Mouse (Mus musculus): ENCODE data around the gene Tbc1d1.

The Tbc1d1 gene

DNA sequence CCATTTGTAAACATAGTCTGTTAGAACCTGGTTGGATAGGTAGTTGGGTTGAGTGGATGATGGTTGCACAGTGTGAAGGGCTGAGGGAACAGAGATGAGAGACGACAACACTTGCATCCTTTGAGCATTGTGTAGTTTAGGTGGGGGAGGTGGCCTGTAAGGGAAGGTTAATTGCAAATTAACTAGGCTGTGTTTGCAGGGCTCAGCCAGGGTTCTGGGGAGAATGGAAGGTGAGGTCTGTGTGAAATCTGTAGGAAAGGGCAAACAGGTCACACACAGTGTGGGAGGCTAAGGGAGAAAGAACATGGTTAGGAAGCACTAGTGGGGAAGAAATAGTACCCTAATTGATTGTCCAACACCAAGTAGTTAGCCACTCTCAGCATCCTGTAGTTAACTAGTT, 81.2 kb downstream of the Tbc1d1 start:
- DNase-seq (ENCODE audit: extremely low spot score, low spot score), result no peak

DNA sequence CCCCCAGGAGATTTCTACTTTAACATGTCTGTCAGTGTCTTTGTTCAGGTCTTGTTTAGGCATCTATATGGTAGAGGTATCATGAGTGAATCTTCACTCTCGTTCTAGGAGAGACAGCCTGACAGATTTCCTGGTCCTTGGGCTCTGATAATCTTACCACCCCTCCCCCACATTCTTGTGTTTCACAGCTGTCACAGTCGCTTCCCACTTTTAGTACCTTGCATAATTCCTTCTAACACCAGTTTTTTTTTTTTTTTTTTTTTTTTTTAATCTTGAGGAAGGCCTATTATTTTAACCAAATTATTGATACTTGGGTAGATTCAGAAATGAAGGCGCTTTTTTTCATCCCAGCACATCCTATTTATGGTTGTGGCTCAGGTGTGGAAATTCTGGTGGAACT, 81.6 kb downstream of the Tbc1d1 start:
- no peak for DNase-seq (ENCODE audit: extremely low spot score, low spot score)

DNA sequence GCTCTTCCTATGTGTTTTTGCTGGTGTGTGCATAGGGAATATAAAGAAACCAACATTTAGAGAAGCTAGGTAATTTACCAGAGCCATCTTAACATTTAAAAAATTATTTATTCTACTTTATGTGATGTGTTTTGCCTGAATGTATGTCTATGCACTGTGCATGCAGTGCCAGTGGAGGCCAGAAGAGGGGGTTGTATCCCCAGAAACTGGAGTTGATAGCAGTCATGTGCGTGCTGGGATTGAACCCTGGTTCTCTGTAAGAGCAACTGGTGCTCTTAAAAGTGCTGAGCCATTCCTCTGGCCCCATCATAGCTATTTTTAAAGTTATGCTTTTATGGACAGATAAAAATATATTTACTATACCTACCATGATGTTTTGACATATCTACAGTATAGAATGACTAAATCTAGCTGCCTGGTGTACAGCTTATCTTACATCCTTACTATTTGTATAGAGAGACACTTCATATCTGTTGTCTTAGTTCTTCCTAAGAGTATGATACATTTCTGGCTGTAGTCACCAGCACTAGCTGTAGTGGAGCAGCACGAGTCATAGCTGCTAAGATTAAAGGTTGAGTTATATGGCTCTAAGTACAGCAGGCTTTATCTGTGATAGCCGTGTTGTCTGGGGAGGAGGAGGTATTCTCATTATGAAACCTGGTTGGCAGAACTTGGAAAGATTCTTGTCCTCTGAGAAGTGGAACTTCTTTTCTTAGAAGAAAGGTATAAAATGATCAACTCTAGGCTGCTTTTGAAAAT, 83.0 kb downstream of the Tbc1d1 start:
- DNase-seq (ENCODE audit: extremely low spot score, low spot score), result no peak

DNA sequence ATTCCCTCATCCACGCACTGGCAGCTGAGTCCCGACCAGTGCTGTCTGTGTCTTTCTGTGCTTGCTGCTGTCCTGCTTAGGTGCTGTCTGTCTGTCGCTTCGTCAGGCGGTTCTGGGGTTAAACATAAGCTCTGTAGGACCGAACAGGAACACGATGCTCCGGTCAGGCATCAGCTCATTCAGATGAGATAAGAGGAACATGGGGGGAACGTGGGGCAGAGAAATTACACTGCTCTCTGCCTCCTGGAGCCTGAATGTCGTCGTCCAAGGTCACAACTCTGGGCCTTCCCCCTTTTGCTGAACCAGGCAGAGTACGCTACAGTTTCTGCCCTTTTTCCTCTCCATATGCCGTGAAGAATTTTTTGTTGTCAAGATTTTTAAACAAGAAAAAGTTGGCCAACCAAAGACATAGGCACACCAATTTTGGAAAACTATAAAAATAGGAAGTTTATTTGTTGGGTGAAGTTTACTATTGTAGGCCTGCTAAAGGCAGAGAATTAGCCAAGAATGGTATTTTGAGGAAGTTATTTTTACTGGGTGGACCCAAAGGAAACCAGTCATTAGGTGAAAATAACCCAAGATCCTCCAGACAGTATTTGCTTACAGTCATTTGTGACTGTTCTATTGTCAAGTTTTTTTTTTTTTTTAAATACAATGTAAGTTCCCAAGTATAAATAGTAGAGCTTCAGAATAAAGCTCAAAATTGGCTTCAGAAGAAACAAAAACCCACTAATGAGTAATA, 85.0 kb downstream of the Tbc1d1 start:
- no peak for DNase-seq (ENCODE audit: extremely low spot score, low spot score)

DNA sequence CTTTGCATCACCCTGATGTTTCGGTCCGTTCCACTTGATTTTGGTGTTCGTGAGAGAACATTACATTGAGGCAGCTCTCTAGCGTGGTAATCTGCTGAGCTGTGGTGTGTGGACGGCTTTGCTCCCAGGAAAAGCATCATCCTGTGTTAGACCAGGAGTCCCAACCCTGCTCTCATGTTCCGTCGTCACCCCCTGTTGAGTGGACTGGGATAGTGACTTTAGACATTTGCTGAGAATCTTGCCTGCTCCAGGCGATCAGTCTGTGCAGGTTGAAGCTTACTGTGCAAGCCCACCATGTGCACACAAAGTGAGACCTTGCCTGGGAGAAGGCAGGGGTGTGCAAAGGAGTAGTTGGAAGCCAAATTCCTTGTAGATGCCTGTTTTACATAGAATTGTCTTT, 85.8 kb downstream of the Tbc1d1 start:
- DNase-seq (ENCODE audit: extremely low spot score, low spot score), result no peak

DNA sequence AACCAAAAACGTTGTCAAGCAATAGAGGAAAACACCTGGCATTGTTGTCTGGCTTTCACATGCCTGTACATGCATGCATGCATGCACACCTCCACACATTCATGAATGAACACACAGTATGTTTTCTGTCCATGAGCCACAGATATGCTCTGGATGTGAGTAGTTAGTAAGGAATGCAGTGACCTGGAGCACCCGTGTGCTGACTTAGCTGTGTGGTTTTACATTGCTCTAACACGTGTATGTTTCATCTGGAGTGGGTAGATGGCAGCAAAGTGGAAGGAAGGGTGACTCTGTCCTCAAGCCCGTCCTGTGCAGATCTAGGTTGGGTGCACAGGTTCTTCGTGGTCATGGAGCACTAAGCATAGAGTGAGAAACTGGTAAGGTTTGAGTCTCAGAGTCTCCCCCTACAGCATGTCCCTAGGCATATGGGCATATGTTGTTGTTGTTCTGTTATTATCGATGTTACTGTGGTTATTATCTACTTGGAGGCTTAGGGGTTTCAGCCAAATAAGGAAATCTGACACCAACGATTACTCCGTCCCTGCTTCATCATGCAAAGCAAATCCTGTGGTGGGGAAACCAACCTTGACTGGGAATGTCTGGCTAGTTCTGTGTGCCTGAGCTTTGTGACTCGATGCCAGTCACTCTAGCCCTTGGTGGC, 86.8 kb downstream of the Tbc1d1 start:
- no peak for DNase-seq (ENCODE audit: extremely low spot score, low spot score)

DNA sequence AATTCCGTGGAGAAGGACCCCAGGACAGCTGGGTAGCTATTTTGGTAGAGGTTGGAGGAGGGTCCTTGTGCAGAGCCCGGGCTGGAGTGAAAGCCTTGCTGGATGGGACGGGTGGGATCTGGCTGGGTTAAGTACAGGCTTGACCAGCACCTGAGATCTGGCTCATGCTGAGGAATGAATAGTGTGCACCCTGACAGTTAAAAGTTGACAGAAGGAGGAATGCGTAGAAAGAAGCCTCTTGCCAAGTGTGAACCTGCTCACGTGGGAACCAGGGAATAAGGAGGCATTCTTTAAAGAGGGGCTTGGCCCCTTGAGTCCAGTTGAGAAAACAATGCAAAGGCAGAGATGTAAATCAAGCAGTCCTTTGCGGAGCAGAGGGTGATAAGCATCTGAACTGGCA, 87.6 kb downstream of the Tbc1d1 start:
- no peak for DNase-seq (ENCODE audit: extremely low spot score, low spot score)

DNA sequence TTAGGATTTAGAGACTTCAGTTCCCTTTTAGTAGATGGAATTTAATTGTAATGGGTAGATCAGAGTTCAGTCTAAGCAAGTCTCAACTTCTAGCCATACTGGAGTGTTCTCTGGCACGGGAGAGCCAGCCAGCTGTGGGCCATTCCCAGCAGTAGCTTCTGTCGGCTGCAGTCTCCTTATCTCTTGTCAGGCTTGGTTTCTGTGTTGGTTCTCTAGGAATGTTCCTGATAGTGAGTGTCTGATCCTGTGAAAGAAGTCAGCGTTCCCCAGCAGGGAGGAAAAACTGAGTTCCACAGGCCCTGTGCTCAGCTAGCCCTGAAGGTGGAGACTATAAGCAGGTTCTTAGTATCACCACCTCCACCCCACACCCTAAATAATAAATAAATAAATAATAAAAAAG, 88.2 kb downstream of the Tbc1d1 start:
- no peak for DNase-seq (ENCODE audit: extremely low spot score, low spot score)

DNA sequence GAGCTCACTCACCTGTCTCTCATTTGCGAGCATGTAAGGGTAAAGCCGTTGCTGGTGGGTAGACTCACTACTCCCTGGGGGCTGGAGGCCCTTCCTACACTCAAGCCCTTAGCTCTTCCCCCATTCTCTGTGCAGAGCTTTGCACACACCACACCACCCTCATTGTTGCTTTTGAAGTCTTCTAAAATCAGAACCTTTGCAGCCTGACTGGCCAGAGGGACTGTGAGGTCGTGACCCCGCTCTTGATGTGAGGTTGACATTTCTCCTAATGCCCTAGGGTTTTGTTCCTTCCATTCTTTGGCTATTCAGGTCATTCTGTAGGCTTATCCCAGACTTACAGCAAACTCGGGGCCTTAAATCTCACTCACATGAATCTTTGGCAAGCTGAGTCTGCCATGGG, 88.6 kb downstream of the Tbc1d1 start:
- no peak for DNase-seq (ENCODE audit: extremely low spot score, low spot score)

DNA sequence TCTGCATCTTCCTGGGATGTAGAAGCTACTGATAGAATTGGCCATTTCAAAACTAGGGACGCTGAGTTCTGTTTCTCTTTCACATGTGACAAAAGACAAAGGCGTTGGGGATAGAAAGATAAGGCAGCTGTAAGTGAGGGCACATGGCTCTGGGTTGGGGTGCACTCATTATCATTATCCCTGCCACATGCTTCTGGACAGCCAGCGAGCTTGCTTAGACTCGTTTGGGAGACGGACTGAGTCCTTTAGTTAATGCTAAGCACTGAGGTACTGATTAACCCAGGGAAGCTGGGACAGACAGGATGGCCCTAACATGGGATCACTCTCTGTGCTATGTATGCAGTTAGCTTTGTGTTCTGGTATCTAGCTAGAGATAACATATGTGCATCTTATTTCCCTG, 95.3 kb downstream of the Tbc1d1 start:
- no peak for DNase-seq (ENCODE audit: extremely low spot score, low spot score)

DNA sequence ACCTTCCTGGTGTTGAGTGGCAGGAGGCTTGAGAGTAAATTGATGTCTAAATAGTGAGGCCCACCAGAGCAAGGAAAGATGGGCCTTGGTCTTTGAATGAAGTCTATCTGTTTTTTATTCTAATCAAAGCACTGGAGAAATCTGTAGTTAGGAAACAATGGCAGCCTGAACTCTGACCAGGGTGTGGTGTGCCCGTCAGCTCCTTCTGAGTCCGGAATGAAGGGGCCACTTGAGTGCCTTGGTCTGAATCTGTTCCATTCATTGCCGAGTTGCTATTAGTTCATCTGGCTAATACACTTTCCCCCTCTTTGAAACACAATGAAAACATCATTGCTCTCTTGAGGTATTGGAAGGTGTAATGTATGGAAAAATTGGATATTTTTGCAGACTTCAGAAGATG, 98.2 kb downstream of the Tbc1d1 start:
- no peak for DNase-seq (ENCODE audit: extremely low spot score, low spot score)

DNA sequence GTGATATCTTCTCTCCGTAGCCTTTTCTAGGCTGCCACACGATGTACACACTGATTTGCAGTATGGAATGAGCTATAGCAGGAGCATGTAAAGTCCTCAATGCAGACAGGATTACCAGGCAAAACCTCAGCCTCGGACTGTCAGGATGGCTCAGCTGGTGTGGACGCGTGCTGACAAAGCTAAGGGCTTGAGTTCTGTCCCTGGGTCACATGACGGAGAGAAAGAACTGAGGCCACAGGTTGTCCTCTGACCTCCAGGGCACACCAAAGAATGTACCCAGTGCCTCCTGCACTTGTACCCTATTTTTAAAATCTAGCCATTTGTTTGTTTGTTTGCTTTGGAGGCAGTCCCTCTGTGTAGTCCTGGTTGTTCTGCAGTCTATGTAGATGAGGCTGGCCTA, 98.9 kb downstream of the Tbc1d1 start:
- no peak for DNase-seq (ENCODE audit: extremely low spot score, low spot score)

DNA sequence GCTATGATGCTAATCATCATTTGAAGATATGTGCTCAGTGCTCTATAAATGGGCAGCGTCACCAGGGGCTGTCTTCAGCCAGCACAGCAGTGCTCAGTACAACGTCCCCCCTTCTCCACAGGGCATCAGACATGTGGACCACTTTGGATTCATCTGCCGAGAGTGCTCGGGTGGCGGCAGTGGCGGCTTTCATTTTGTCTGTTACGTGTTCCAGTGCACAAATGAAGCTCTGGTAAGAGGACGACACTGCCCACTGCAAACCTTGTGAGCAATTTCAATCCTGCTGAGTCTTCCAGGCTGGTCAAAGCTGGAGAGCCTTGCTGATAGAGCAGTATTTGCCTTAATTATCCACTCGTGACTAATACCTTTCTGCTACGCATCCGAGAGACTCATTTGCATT, 107.2 kb downstream of the Tbc1d1 start:
- DNase-seq (ENCODE audit: extremely low spot score, low spot score), result no peak

DNA sequence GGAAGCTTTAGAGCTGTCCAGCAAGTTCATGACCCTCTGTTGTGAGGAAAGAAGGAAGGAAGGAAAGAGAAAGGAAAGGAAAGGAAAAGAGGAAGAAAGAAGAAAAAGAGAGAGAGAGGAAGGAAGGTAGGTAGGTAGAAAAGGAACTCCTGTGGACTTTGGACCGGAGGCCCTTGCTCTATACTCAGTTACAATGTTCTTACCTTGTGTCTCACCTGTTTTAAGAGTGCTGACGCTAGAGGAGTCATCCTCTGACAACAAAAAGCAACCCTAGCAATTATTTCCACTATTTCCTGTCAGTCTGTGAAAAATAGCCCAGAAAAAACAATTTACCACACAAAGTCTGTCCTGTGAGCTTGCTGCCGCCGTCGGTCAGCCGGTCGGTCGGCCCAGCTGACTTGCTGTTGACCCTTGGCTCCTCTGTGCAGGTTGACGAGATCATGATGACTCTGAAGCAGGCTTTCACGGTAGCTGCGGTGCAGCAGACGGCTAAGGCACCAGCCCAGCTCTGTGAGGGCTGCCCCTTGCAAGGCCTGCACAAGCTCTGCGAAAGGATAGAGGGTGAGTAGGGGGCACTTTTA, 107.9 kb downstream of the Tbc1d1 start:
- no peak for DNase-seq (ENCODE audit: extremely low spot score, low spot score)

DNA sequence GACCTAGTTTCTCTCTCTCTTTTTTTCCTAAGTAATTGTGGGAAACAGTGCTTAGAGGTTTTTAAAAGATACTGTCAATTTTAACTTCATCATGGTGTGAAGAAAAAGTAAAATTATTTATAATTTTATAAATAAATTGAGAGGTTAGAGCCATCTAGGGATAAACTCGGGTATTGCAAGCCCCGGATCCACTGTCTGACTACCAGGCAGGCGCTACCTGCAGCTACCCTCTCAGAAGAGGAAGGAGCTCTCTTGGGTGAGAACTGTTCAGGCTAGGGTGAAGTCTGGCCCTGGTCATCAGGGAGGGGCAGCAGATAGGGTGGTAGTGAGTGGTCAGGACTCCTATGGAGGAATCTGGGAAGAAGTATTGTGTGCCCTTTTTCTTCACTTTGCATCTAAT, 109.0 kb downstream of the Tbc1d1 start:
- no peak for DNase-seq (ENCODE audit: extremely low spot score, low spot score)

DNA sequence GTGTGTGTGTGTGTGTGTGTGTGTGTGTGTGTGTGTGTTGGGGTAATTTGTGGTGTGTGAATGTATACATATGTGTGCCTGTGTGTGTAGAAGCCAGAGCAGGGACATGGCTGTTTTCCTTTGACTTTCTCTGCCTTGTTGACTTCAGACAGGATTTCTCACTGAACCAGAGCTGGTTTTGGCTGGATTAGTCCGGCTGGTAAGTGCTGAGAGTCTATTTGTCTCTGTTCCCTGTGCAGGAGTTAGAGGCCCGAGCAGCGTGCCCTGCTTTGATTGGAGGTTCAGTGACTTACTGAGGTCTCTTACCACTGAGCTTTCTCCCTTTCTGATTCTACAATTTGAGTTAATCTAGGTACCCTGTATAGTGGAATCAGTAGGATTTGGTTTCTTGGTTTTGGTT, 109.8 kb downstream of the Tbc1d1 start:
- no peak for DNase-seq (ENCODE audit: extremely low spot score, low spot score)

DNA sequence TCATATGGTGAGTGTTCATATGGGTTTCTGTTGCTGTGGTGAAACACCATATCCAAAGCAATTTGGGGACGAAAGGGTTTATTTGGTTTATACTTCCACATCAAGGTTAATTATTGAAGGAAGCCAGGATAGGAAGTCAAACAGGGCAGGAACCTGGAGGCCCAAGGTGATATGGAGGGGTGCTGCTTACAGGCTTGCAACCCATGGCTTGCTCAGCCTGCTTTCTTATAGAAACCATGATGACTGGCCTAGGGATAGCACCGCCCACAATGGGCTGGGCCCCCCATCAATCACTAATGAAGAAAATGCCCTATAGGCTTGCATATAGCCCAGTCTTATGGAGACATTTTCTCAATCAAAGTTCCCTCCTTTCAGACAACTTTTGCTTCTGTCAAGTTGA, 110.4 kb downstream of the Tbc1d1 start:
- no peak for DNase-seq (ENCODE audit: extremely low spot score, low spot score)

DNA sequence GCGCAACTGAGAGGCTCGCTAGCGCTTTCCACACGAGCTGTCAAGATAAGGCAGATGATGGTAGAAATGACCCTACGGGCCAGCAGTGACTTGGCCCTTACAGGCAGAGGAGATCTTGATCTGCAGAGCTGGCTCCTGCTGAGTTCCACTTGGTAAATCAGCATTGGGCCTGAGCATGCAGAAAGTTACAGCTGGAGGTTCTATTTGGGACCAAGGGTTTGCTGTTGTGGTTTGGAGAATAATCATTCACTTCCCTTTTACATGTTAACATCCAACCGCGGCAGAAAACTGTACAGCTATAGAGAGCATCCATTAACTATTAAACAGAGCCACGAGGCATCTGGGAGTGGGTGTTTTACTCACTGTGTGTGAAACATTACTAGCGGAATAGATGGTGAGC, 111.2 kb downstream of the Tbc1d1 start:
- no peak for DNase-seq (ENCODE audit: extremely low spot score, low spot score)

DNA sequence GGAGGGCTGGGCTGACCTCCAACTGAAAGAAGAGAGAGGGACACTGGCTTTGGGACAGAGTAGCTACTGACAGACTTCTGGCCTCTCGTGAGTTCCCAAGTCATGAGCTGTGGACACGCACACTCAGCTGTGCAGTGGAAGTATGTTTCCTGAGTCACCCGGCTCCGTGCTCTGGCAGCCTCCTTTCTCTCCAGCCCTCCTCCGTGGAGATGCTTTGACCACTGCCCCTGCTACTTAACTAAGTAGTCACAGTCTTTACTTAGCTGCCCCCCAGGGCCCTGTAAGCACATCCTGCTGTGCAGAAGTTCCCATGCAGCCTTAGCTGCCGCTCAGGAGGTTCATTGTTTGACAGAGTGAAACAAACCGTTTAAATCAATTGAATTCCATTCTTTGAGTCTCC, 113.6 kb downstream of the Tbc1d1 start:
- no peak for DNase-seq (ENCODE audit: extremely low spot score, low spot score)

DNA sequence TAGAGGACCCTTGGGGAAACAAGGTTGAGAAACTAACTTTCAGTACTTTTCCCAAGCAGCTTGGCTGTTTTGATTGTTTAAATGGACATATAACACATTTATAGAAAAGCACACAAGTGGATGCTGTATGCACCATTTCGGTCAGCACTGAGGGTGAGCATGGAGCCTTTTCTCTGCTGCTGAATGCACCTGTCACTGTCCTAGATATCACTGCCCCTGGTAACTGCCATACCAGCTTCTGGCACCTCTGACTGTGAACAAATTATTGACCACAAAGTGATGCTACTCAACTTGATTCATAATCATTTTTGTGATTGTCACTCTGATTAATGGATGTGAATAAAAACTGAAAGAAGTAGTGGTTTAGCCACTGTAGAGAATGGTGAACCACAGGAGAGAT, 117.4 kb downstream of the Tbc1d1 start:
- no peak for DNase-seq (ENCODE audit: extremely low spot score, low spot score)

DNA sequence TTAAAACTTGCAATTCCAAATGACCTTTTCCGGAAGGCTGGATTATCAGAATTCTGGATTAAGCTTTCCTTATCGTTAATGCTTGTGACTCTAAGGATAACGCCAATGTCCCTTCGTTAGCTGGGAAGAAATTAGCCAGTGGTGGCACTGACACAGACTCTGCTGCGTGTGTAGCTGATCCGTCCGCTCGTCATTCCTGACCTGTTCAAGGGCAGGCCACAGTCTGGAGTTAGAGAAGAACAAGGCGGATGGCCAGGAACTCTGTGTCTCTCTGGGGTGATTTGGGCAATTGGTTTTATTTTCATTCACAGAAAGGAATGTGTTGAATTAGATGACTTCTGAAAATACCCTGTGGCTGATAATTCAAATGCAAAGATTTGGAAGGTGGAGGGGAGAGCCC, 118.2 kb downstream of the Tbc1d1 start:
- no peak for DNase-seq (ENCODE audit: extremely low spot score, low spot score)

DNA sequence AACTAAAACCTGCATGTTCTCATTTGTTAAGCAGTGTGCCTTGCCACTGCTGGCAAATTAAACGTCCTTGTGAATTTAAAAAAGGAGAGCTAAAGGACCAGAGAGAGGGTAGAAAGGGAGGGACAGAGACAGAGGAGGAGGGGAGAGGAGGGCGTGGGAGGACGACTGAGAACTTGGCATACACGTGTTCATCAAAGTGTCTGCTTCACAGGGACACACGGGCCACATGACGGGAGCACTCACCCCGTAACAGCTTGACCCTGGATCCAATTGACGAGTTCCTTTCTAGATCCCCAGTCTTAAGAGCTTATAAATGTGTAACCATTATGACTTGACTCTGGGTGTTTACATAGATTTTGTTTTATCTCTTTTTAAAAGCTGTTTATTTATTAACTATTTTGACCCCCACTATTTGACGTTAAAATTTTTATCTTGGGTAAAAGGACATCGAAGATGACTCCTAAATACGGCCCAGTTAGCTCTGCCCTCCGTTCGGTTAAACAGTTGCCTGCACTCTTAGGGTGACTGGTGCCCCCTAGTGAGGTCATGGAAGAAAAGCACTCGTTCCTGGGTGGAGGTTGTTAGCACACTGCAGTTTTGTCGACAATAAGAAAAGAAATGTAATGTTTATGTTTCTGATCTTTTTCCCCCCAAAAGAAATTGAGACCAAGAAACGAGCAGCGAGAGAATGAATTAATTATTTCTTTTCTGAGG, 118.8 kb downstream of the Tbc1d1 start:
- DNase-seq (ENCODE audit: extremely low spot score, low spot score), result no peak

Data from neural tube, embryonic 10.5 days (tissue).